In the genomic region with DNA sequence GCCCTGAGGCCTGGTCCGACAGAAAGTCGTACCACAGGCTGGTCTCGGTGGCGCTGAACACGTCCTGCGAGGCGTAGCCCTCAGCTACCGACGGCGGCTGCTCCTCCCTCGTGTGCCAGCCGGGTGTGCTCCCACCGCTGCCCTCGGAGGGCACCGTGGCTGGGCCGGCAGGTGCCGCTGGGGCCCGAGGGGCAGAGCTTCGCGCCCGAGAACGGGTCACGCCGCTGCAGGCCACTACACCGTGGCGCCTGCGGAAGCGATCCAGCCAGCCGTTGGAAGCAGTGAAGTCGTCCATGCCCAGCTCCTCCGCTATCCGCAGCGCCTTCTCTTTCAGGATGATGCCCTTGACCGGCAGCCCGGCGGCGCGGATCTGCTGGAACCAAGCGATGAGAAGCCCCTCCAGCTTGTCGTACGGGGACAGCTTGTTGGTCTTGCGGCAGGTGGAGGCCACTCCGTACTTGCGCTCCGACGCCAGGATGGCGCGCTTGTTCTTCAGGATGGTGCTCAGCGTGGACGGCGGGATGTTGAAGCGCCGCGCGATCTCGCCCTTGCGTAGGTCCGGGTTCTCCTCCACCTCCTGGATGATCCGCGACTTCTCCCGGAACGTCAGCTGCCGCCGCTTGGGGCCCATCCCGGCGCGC, we compare ENCODE assay signal across 8 mouse cellular contexts. TPM values are rescaled to one million over a fixed set of nuclear protein-coding genes. Genes with fewer than 3 reads are reported as not detected.
DNase-seq lines count a peak whose midpoint lies in the region; ATAC-seq lines count a peak whose summit lies in the region.

No protein-coding gene starts in this region.

- H3K4me3 ChIP-seq in embryonic facial prominence, embryonic 14.5 days (ENCODE audit: low read depth, low read length), result peak overlapping the region; percentile 75
- H3K4me3 ChIP-seq in heart, embryonic 10.5 days, result peak overlapping the region; percentile 81
- H3K4me3 ChIP-seq in kidney, embryonic 14.5 days (ENCODE audit: low read length), result peak overlapping the region; percentile 75
- peak overlapping the region; percentile 82 for H3K4me3 ChIP-seq in liver, embryonic 13.5 days (replicated peaks)

- H3K9ac ChIP-seq in embryonic facial prominence, embryonic 14.5 days (ENCODE audit: low read depth, low read length), result peak overlapping the region; percentile 91
- H3K9ac ChIP-seq in kidney, embryonic 14.5 days (ENCODE audit: low read depth, low read length), result peak overlapping the region; percentile 90
- H3K9ac ChIP-seq in liver, embryonic 13.5 days, result peak overlapping the region; percentile 96

- no peaks in the 10 kb centered on the region for H3K27me3 ChIP-seq in embryonic facial prominence, embryonic 14.5 days (replicated peaks; ENCODE audit: control insufficient read depth, insufficient read depth, low read length)
- H3K27me3 ChIP-seq in heart, embryonic 10.5 days (ENCODE audit: insufficient read depth, poor library complexity, severe bottlenecking), result 0 out of 2 replicates have a peak, but pooled peaks cover 4% of the 10 kb centered on the region
- no peaks in the 10 kb centered on the region for H3K27me3 ChIP-seq in kidney, embryonic 14.5 days (ENCODE audit: control insufficient read depth, insufficient read depth, low read length)
- peaks cover 3% of the 10 kb centered on the region for H3K27me3 ChIP-seq in liver, embryonic 13.5 days
- H3K27me3 ChIP-seq in splenic B cell, adult 2 months (ENCODE audit: control insufficient read depth, insufficient read depth, low read length, poor library complexity, severe bottlenecking), result no peaks in the 10 kb centered on the region

- under 1% methylated on average over 37 of the region's 67 CpGs for WGBS in embryonic facial prominence, embryonic 14.5 days
- under 1% methylated on average over 67 of the region's 67 CpGs for WGBS in heart, embryonic 10.5 days
- under 1% methylated on average over 61 of the region's 67 CpGs for WGBS in kidney, embryonic 14.5 days
- WGBS in liver, embryonic 13.5 days (ENCODE audit: insufficient replicate concordance), result 1% methylated on average over 67 of the region's 67 CpGs

- peak overlapping the region; percentile 95 for H3K27ac ChIP-seq in embryonic facial prominence, embryonic 14.5 days (replicated peaks; ENCODE audit: low read depth, low read length)
- peak overlapping the region; percentile 92 for H3K27ac ChIP-seq in heart, embryonic 10.5 days
- peak overlapping the region; percentile 65; the same call in 1 of the 2 replicates for H3K27ac ChIP-seq in kidney, embryonic 14.5 days (ENCODE audit: low read depth, low read length)
- peak overlapping the region; percentile 94 for H3K27ac ChIP-seq in liver, embryonic 13.5 days

- peak overlapping the region; percentile 97 for H3K4me2 ChIP-seq in embryonic facial prominence, embryonic 14.5 days (ENCODE audit: low read depth, low read length)
- peak overlapping the region; percentile 97 for H3K4me2 ChIP-seq in kidney, embryonic 14.5 days (replicated peaks; ENCODE audit: low read depth, low read length)
- peak overlapping the region; percentile 98 for H3K4me2 ChIP-seq in liver, embryonic 13.5 days

- H3K4me1 ChIP-seq in embryonic facial prominence, embryonic 14.5 days (ENCODE audit: control insufficient read depth, insufficient read depth, low read length), result peaks cover 28% of the 10 kb centered on the region
- H3K4me1 ChIP-seq in heart, embryonic 10.5 days, result peaks cover 37% of the 10 kb centered on the region
- H3K4me1 ChIP-seq in kidney, embryonic 14.5 days (ENCODE audit: control insufficient read depth, insufficient read depth, low read length), result peaks cover 42% of the 10 kb centered on the region
- peaks cover 65% of the 10 kb centered on the region for H3K4me1 ChIP-seq in liver, embryonic 13.5 days (replicated peaks)

- H3K36me3 ChIP-seq in embryonic facial prominence, embryonic 14.5 days (ENCODE audit: control insufficient read depth, insufficient read depth, low read length), result peaks cover 7% of the 10 kb centered on the region; the same call in 1 of the 2 replicates
- peaks cover 14% of the 10 kb centered on the region for H3K36me3 ChIP-seq in heart, embryonic 10.5 days
- peaks cover 12% of the 10 kb centered on the region; the same call in 1 of the 2 replicates for H3K36me3 ChIP-seq in kidney, embryonic 14.5 days (ENCODE audit: control insufficient read depth, insufficient read depth, low read length)
- peaks cover 13% of the 10 kb centered on the region for H3K36me3 ChIP-seq in liver, embryonic 13.5 days
- H3K36me3 ChIP-seq in splenic B cell, adult 2 months (ENCODE audit: control insufficient read depth, insufficient read depth, low read length, poor library complexity, severe bottlenecking), result no peaks in the 10 kb centered on the region

- peak; percentile 75 for DNase-seq in 416B (ENCODE audit: low read depth)
- peak; percentile 63 for DNase-seq in adrenal gland, postnatal 10 days
- DNase-seq in embryonic facial prominence, embryonic 14.5 days (ENCODE audit: low spot score), result peak; percentile 71
- peak; percentile 84 for DNase-seq in heart, embryonic 10.5 days (ENCODE audit: low spot score)
- DNase-seq in liver, embryonic 13.5 days, result peak; percentile 53
- peak; percentile 62 for DNase-seq in naive thymus-derived CD4-positive, alpha-beta T cell, adult 2 months (ENCODE audit: low read depth)
- peak; percentile 60 for DNase-seq in splenic B cell, adult 2 months (ENCODE audit: low read depth, low spot score)

- peak; percentile 63 for ATAC-seq in embryonic facial prominence, embryonic 14.5 days (ENCODE audit: low read depth)
- ATAC-seq in kidney, embryonic 14.5 days (ENCODE audit: low FRiP score, low TSS enrichment), result peak; percentile 56
- peak; percentile 67 for ATAC-seq in liver, embryonic 13.5 days (ENCODE audit: low read depth)

- no peaks in the 10 kb centered on the region for H3K9me3 ChIP-seq in embryonic facial prominence, embryonic 14.5 days (ENCODE audit: control insufficient read depth, low read length)
- H3K9me3 ChIP-seq in heart, embryonic 10.5 days, result no peaks in the 10 kb centered on the region
- H3K9me3 ChIP-seq in kidney, embryonic 14.5 days (ENCODE audit: control insufficient read depth, low read length), result no peaks in the 10 kb centered on the region
- H3K9me3 ChIP-seq in liver, embryonic 13.5 days (replicated peaks), result no peaks in the 10 kb centered on the region

RNA-seq across cellular contexts. Expression of a gene that starts 0.5 kb away (rescaled TPM):
- 10 to 100 TPM; 76.2 to 86.6 TPM for total RNA-seq in adrenal gland, postnatal 10 days (2021)
- 10.4 and 10.6 TPM in 2 replicates for polyA plus RNA-seq in embryonic facial prominence, embryonic 14.5 days (2014; fragmentation: Nextera tagmentation; extraction: Ambion mirVana)
- polyA plus RNA-seq in heart, embryonic 10.5 days (2016; fragmentation: Nextera tagmentation; extraction: Ambion mirVana), result 4.9 and 5.1 TPM in 2 replicates
- polyA plus RNA-seq in kidney, embryonic 14.5 days (2014; fragmentation: Nextera tagmentation; extraction: Ambion mirVana), result 6.9 and 8.0 TPM in 2 replicates
- 3.5 and 4.5 TPM in 2 replicates for polyA plus RNA-seq in liver, embryonic 13.5 days (2015; fragmentation: Nextera tagmentation; extraction: Ambion mirVana)

RNA-seq across cellular contexts. Expression of a gene that starts 7.4 kb away (rescaled TPM):
- 10 to 100 TPM; 13.6 to 22.4 TPM for total RNA-seq in adrenal gland, postnatal 10 days (2021)
- 51.2 and 60.8 TPM in 2 replicates for polyA plus RNA-seq in embryonic facial prominence, embryonic 14.5 days (2014; fragmentation: Nextera tagmentation; extraction: Ambion mirVana)
- polyA plus RNA-seq in heart, embryonic 10.5 days (2016; fragmentation: Nextera tagmentation; extraction: Ambion mirVana), result 27.8 and 35.9 TPM in 2 replicates
- 41.5 and 55.7 TPM in 2 replicates for polyA plus RNA-seq in kidney, embryonic 14.5 days (2014; fragmentation: Nextera tagmentation; extraction: Ambion mirVana)
- polyA plus RNA-seq in liver, embryonic 13.5 days (2015; fragmentation: Nextera tagmentation; extraction: Ambion mirVana), result 171 and 201 TPM in 2 replicates

RNA-seq across cellular contexts. Expression of a gene that starts 7.7 kb away (rescaled TPM):
- 10 to 100 TPM in 1 of 2 experiments, 1 to 10 TPM in 1; 7.4 to 10.5 TPM for total RNA-seq in adrenal gland, postnatal 10 days (2021)
- polyA plus RNA-seq in embryonic facial prominence, embryonic 14.5 days (2014; fragmentation: Nextera tagmentation; extraction: Ambion mirVana), result 5.5 and 9.9 TPM in 2 replicates
- polyA plus RNA-seq in heart, embryonic 10.5 days (2016; fragmentation: Nextera tagmentation; extraction: Ambion mirVana), result 0.75 and 1.5 TPM in 2 replicates
- polyA plus RNA-seq in kidney, embryonic 14.5 days (2014; fragmentation: Nextera tagmentation; extraction: Ambion mirVana), result 3.4 and 5.1 TPM in 2 replicates
- polyA plus RNA-seq in liver, embryonic 13.5 days (2015; fragmentation: Nextera tagmentation; extraction: Ambion mirVana), result 1.1 and 1.2 TPM in 2 replicates

RNA-seq across cellular contexts. Expression of a gene that starts 19.5 kb away (rescaled TPM):
- total RNA-seq in adrenal gland, postnatal 10 days (2021), result 10 to 100 TPM; 82.0 to 96.4 TPM
- 64.6 and 69.4 TPM in 2 replicates for polyA plus RNA-seq in embryonic facial prominence, embryonic 14.5 days (2014; fragmentation: Nextera tagmentation; extraction: Ambion mirVana)
- 82.6 and 86.0 TPM in 2 replicates for polyA plus RNA-seq in heart, embryonic 10.5 days (2016; fragmentation: Nextera tagmentation; extraction: Ambion mirVana)
- polyA plus RNA-seq in kidney, embryonic 14.5 days (2014; fragmentation: Nextera tagmentation; extraction: Ambion mirVana), result 99.3 and 101 TPM in 2 replicates
- polyA plus RNA-seq in liver, embryonic 13.5 days (2015; fragmentation: Nextera tagmentation; extraction: Ambion mirVana), result 124 and 129 TPM in 2 replicates

RNA-seq across cellular contexts. Expression of a gene that starts 27.5 kb away (rescaled TPM):
- 10 to 100 TPM; 16.9 to 25.8 TPM for total RNA-seq in adrenal gland, postnatal 10 days (2021)
- polyA plus RNA-seq in embryonic facial prominence, embryonic 14.5 days (2014; fragmentation: Nextera tagmentation; extraction: Ambion mirVana), result 23.5 and 25.1 TPM in 2 replicates
- polyA plus RNA-seq in heart, embryonic 10.5 days (2016; fragmentation: Nextera tagmentation; extraction: Ambion mirVana), result 23.6 and 33.3 TPM in 2 replicates
- 22.2 and 23.7 TPM in 2 replicates for polyA plus RNA-seq in kidney, embryonic 14.5 days (2014; fragmentation: Nextera tagmentation; extraction: Ambion mirVana)
- 18.1 and 19.7 TPM in 2 replicates for polyA plus RNA-seq in liver, embryonic 13.5 days (2015; fragmentation: Nextera tagmentation; extraction: Ambion mirVana)

Comparison
In these comparisons a context has a peak if more than half of its experiments do, and no peak if none do; other contexts are left out.
1. Peak in every context shown above with its lines: DNase-seq, ATAC-seq, H3K4me3 ChIP-seq and H3K27ac ChIP-seq.